Mouse (Mus musculus): ENCODE data around the gene Gm20388. TPM values are rescaled to one million over a fixed set of nuclear protein-coding genes. Genes with fewer than 3 reads are reported as not detected.
A peak's percentile ranks its signal among the peaks of the same experiment; 100 is the strongest.

Gene Gm20388
- polyA plus RNA-seq, 1 experiment from 2014 or later, result 7.4 TPM

GRCm38 (mm10) chr8:121300501-121301411, 1390.1 kb downstream of the Gm20388 start:
- Histone ChIP-seq H3K4me2 (ENCODE audit: low read depth, low read length) (peak overlapping the region; percentile 30), H3K9ac (ENCODE audit: low read length) (peak overlapping the region; percentile 42), H3K4me3 (replicated peaks; ENCODE audit: low read length) (no peak overlapping the region), H3K36me3 (ENCODE audit: control insufficient read depth, insufficient read depth, low read length) (no peaks in the 10 kb centered on the region), H3K9me3 (replicated peaks; ENCODE audit: control insufficient read depth, low read length) (no peaks in the 10 kb centered on the region), H3K27me3 (ENCODE audit: control insufficient read depth, insufficient read depth, low read length) (no peaks in the 10 kb centered on the region), H3K27ac (ENCODE audit: low read length) (peak overlapping the region; percentile 84), H3K4me1 (ENCODE audit: control insufficient read depth, insufficient read depth, low read length) (peaks cover 22% of the 10 kb centered on the region)
- WGBS, result 18% methylated on average over 28 of the region's 28 CpGs
- peak; percentile 73 for ATAC-seq (ENCODE audit: insufficient read depth, low FRiP score)

- H3K27me3 ChIP-seq (ENCODE audit: control insufficient read depth, insufficient read depth, low read length), result no peaks in the 10 kb centered on the region
- peak overlapping the region; percentile 42; the same call in 1 of the 2 replicates for H3K9ac ChIP-seq (ENCODE audit: low read length)
- WGBS, result 8% methylated on average over 15 of the region's 15 CpGs
- peaks cover 17% of the 10 kb centered on the region for H3K4me1 ChIP-seq (ENCODE audit: control insufficient read depth, insufficient read depth, low read length)
- H3K27ac ChIP-seq (ENCODE audit: low read length), result peak overlapping the region; percentile 84
- no peaks in the 10 kb centered on the region for H3K9me3 ChIP-seq (replicated peaks; ENCODE audit: control insufficient read depth, low read length)
- H3K4me2 ChIP-seq (ENCODE audit: low read depth, low read length), result peak overlapping the region; percentile 30
- ATAC-seq (ENCODE audit: insufficient read depth, low FRiP score), result peak; percentile 27; the same call in 1 of the 2 replicates
- H3K36me3 ChIP-seq (ENCODE audit: control insufficient read depth, insufficient read depth, low read length), result no peaks in the 10 kb centered on the region
- no peak overlapping the region for H3K4me3 ChIP-seq (replicated peaks; ENCODE audit: low read length)
Observed at GRCm38 (mm10) chr8:121301431-121301830, 1390.8 kb downstream of the Gm20388 start.

- Histone ChIP-seq H3K9ac (ENCODE audit: low read length) (no peak overlapping the region), H3K4me2 (ENCODE audit: low read depth, low read length) (peak overlapping the region; percentile 30), H3K9me3 (replicated peaks; ENCODE audit: control insufficient read depth, low read length) (no peaks in the 10 kb centered on the region), H3K4me1 (ENCODE audit: control insufficient read depth, insufficient read depth, low read length) (peaks cover 15% of the 10 kb centered on the region), H3K36me3 (ENCODE audit: control insufficient read depth, insufficient read depth, low read length) (no peaks in the 10 kb centered on the region), H3K4me3 (replicated peaks; ENCODE audit: low read length) (no peak overlapping the region), H3K27me3 (ENCODE audit: control insufficient read depth, insufficient read depth, low read length) (no peaks in the 10 kb centered on the region), H3K27ac (ENCODE audit: low read length) (peak overlapping the region; percentile 84)
- ATAC-seq (ENCODE audit: insufficient read depth, low FRiP score), result no peak
- 45% methylated on average over 10 of the region's 10 CpGs for WGBS
Observed at GRCm38 (mm10) chr8:121301978-121302649, 1391.5 kb downstream of the Gm20388 start.

- Histone ChIP-seq H3K9me3 (replicated peaks; ENCODE audit: control insufficient read depth, low read length) (no peaks in the 10 kb centered on the region), H3K4me3 (replicated peaks; ENCODE audit: low read length) (no peak overlapping the region), H3K4me2 (ENCODE audit: low read depth, low read length) (no peak overlapping the region), H3K4me1 (ENCODE audit: control insufficient read depth, insufficient read depth, low read length) (peaks cover 10% of the 10 kb centered on the region), H3K27me3 (ENCODE audit: control insufficient read depth, insufficient read depth, low read length) (no peaks in the 10 kb centered on the region), H3K36me3 (ENCODE audit: control insufficient read depth, insufficient read depth, low read length) (no peaks in the 10 kb centered on the region), H3K9ac (ENCODE audit: low read length) (no peak overlapping the region), H3K27ac (ENCODE audit: low read length) (no peak overlapping the region)
- no peak for ATAC-seq (ENCODE audit: insufficient read depth, low FRiP score)
- 83% methylated on average over 7 of the region's 7 CpGs for WGBS
Observed at GRCm38 (mm10) chr8:121307723-121308122, 1397.1 kb downstream of the Gm20388 start.

GRCm38 (mm10) chr8:121310976-121311819, 1400.6 kb downstream of the Gm20388 start:
- Histone ChIP-seq H3K27ac (ENCODE audit: low read length) (no peak overlapping the region), H3K27me3 (ENCODE audit: control insufficient read depth, insufficient read depth, low read length) (no peaks in the 10 kb centered on the region), H3K9ac (ENCODE audit: low read length) (peak overlapping the region; percentile 48), H3K4me2 (ENCODE audit: low read depth, low read length) (peak overlapping the region; percentile 19), H3K4me3 (replicated peaks; ENCODE audit: low read length) (0 out of 2 replicates have a peak overlapping the region, but pooled peaks have one; percentile 3), H3K36me3 (ENCODE audit: control insufficient read depth, insufficient read depth, low read length) (no peaks in the 10 kb centered on the region), H3K9me3 (replicated peaks; ENCODE audit: control insufficient read depth, low read length) (no peaks in the 10 kb centered on the region), H3K4me1 (ENCODE audit: control insufficient read depth, insufficient read depth, low read length) (peaks cover 19% of the 10 kb centered on the region)
- WGBS, result 16% methylated on average over 25 of the region's 25 CpGs
- ATAC-seq (ENCODE audit: insufficient read depth, low FRiP score), result no peak

- H3K4me3 ChIP-seq (replicated peaks; ENCODE audit: low read length), result no peak overlapping the region
- 55% methylated on average over 6 of the region's 6 CpGs for WGBS
- peaks cover 21% of the 10 kb centered on the region for H3K4me1 ChIP-seq (ENCODE audit: control insufficient read depth, insufficient read depth, low read length)
- H3K9ac ChIP-seq (ENCODE audit: low read length), result no peak overlapping the region
- no peaks in the 10 kb centered on the region for H3K9me3 ChIP-seq (replicated peaks; ENCODE audit: control insufficient read depth, low read length)
- no peaks in the 10 kb centered on the region for H3K36me3 ChIP-seq (ENCODE audit: control insufficient read depth, insufficient read depth, low read length)
- H3K4me2 ChIP-seq (ENCODE audit: low read depth, low read length), result no peak overlapping the region
- H3K27ac ChIP-seq (ENCODE audit: low read length), result no peak overlapping the region
- H3K27me3 ChIP-seq (ENCODE audit: control insufficient read depth, insufficient read depth, low read length), result no peaks in the 10 kb centered on the region
- ATAC-seq (ENCODE audit: insufficient read depth, low FRiP score), result no peak
Observed at GRCm38 (mm10) chr8:121313458-121313857, 1402.8 kb downstream of the Gm20388 start.

GRCm38 (mm10) chr8:121314036-121314435, 1403.4 kb downstream of the Gm20388 start:
- no peak overlapping the region for H3K27ac ChIP-seq (ENCODE audit: low read length)
- no peaks in the 10 kb centered on the region for H3K36me3 ChIP-seq (ENCODE audit: control insufficient read depth, insufficient read depth, low read length)
- no peaks in the 10 kb centered on the region for H3K9me3 ChIP-seq (replicated peaks; ENCODE audit: control insufficient read depth, low read length)
- 76% methylated on average over 5 of the region's 5 CpGs for WGBS
- no peak overlapping the region for H3K4me2 ChIP-seq (ENCODE audit: low read depth, low read length)
- no peak overlapping the region for H3K4me3 ChIP-seq (replicated peaks; ENCODE audit: low read length)
- no peaks in the 10 kb centered on the region for H3K27me3 ChIP-seq (ENCODE audit: control insufficient read depth, insufficient read depth, low read length)
- no peak for ATAC-seq (ENCODE audit: insufficient read depth, low FRiP score)
- H3K9ac ChIP-seq (ENCODE audit: low read length), result no peak overlapping the region
- peaks cover 21% of the 10 kb centered on the region for H3K4me1 ChIP-seq (ENCODE audit: control insufficient read depth, insufficient read depth, low read length)

- Histone ChIP-seq H3K4me2 (ENCODE audit: low read depth, low read length) (no peak overlapping the region), H3K4me1 (ENCODE audit: control insufficient read depth, insufficient read depth, low read length) (peaks cover 21% of the 10 kb centered on the region), H3K9ac (ENCODE audit: low read length) (0 out of 2 replicates have a peak overlapping the region, but pooled peaks have one; percentile 18), H3K27me3 (ENCODE audit: control insufficient read depth, insufficient read depth, low read length) (no peaks in the 10 kb centered on the region), H3K36me3 (ENCODE audit: control insufficient read depth, insufficient read depth, low read length) (no peaks in the 10 kb centered on the region), H3K9me3 (replicated peaks; ENCODE audit: control insufficient read depth, low read length) (no peaks in the 10 kb centered on the region), H3K27ac (ENCODE audit: low read length) (no peak overlapping the region), H3K4me3 (replicated peaks; ENCODE audit: low read length) (no peak overlapping the region)
- WGBS, result 28% methylated on average over 3 of the region's 3 CpGs
- ATAC-seq (ENCODE audit: insufficient read depth, low FRiP score), result no peak
Observed at GRCm38 (mm10) chr8:121315569-121315968, 1404.9 kb downstream of the Gm20388 start.
